Mouse (Mus musculus): ENCODE results near the gene Cgas.

DNA sequence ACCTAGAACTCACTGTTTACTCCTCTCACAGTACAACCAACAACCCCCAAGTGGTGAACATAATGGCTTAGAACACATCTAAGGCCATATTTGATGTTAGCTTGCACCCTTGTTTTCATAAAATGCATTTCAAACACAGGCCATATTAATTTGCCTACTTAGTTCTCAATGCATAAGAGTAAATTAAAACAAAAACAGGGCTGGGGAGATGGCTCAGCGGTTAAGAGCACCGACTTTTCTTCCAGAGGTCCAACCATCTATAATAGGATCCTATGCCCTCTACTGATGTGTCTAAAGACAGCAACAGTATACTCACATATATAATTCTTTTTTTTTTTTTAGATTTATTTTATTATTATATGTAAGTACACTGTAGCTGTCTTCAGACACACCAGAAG lies 32.3 kb upstream of the Cgas start:
- no peak for TF ChIP-seq CTCF (conservative IDR thresholded peaks at IDR 0.05; ENCODE audit: low read length)
- TF ChIP-seq POU5F1 (IDR thresholded peaks at IDR 0.05; ENCODE audit: borderline replicate concordance, low read length): no peak

Measured in E14TG2a.4 (cell line).